Mouse (Mus musculus) kidney, adult 2 months (tissue): ENCODE data around the gene Ap5s1.

Experiments
- CTCF ChIP-seq: fragments of 200-500 bp; conservative IDR thresholded peaks from 2 replicates; pipeline ENCODE4 v1.5.1; 2011; ENCODE audit warnings: low read depth, mild to moderate bottlenecking, control low read depth, low read length, moderate library complexity, mixed read lengths; ENCODE audit not compliant: insufficient read depth, insufficient read length
- POLR2A ChIP-seq: fragments of 200-500 bp; IDR thresholded peaks from one replicate; pipeline ENCODE4 v1.6.1; 2011; ENCODE audit warnings: low read depth, low read length, control low read depth

DNA sequence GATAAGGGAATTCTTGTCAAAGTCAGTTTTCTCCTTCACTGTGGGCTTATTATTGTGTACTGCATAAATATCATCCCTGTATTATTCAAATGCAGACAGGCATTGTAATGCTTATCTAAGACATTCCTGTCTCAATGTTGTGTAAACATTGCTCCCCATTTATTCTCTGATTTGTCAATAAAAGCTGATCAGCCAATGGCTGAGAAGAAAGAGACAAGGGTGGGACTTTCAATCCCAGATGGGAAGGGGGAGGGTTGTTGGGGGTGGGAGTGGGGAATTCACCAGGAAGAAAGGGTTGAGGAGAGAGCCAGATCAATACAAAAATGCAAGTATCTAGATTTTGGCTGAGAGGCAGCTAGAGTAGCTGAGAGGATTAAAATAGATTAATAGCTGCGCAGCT is 38.0 kb upstream of the Ap5s1 start:
- TF ChIP-seq CTCF (no peak), POLR2A (no peak)
